8 mouse cellular contexts compared by ENCODE assay signal in the genomic region with DNA sequence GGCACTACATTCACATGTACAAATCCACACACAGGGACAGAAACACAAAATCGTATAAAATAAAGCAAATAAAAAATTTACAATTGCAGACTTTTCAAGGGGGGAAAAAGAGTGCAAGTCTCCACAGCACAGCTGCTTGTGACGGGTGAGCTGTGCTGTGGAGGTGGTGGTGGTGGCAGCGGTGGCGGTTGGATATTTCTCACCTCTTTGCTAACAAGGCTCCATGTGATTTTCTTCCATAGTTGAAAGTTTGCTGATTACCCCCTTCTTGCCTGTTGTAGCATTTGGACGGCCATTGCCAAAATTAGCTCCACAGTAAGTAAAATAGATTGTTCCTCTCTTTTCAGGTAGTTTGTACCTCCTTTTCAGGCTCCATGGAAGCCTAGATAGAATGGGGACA. TPM values are rescaled to one million over a fixed set of nuclear protein-coding genes. Genes with fewer than 3 reads are reported as not detected.
DNase-seq lines count a peak whose midpoint lies in the region; ATAC-seq and TF ChIP-seq lines count a peak whose summit lies in the region.

A gene (plus strand): TSS at position 301 of the 400 bp plus-strand sequence.

- WGBS in neural tube, embryonic 11.5 days: 91% methylated on average over 5 of the region's 5 CpGs
- WGBS in embryonic facial prominence, embryonic 15.5 days: 93% methylated on average over 5 of the region's 5 CpGs
- WGBS in heart, postnatal 0 days: 92% methylated on average over 5 of the region's 5 CpGs
- 94% methylated on average over 5 of the region's 5 CpGs for WGBS in neural tube, embryonic 14.5 days

- TF ChIP-seq CTCF in heart, postnatal 0 days (IDR thresholded peaks at IDR 0.05; ENCODE audit: low read depth): no peak

- no peak within 1 kb of the TSS for H3K4me2 ChIP-seq in neural tube, embryonic 11.5 days (ENCODE audit: low read depth)
- no peak within 1 kb of the TSS for H3K4me2 ChIP-seq in embryonic facial prominence, embryonic 15.5 days (replicated peaks)
- no peak within 1 kb of the TSS for H3K4me2 ChIP-seq in heart, postnatal 0 days (ENCODE audit: low read depth, low read length)
- H3K4me2 ChIP-seq in neural tube, embryonic 14.5 days (ENCODE audit: low read depth, low read length): no peak within 1 kb of the TSS

- H3K27ac ChIP-seq in neural tube, embryonic 11.5 days (ENCODE audit: low read depth, low read length): no peak within 1 kb of the TSS
- no peak within 1 kb of the TSS for H3K27ac ChIP-seq in embryonic facial prominence, embryonic 15.5 days (replicated peaks)
- peak within 1 kb of the TSS; percentile 46 for H3K27ac ChIP-seq in heart, postnatal 0 days (ENCODE audit: low read depth)
- H3K27ac ChIP-seq in neural tube, embryonic 14.5 days (ENCODE audit: low read depth, low read length): no peak within 1 kb of the TSS

- no peak for ATAC-seq in neural tube, embryonic 11.5 days (ENCODE audit: insufficient read depth, low FRiP score, low TSS enrichment)
- no peak for ATAC-seq in embryonic facial prominence, embryonic 15.5 days (ENCODE audit: insufficient number of reproducible peaks, low FRiP score, low TSS enrichment, low read depth)
- no peak for ATAC-seq in heart, postnatal 0 days (ENCODE audit: insufficient read depth, low read depth)
- no peak for ATAC-seq in neural tube, embryonic 14.5 days (ENCODE audit: low read depth)

- no peak for TF ChIP-seq EP300 in heart, postnatal 0 days (IDR thresholded peaks at IDR 0.05; ENCODE audit: low read depth)

- DNase-seq in neural tube, embryonic 11.5 days (ENCODE audit: low spot score): no peak
- no peak for DNase-seq in neural tube, embryonic 10.5 days (ENCODE audit: extremely low spot score, low spot score)
- no peak for DNase-seq in heart, postnatal 0 days (ENCODE audit: low spot score)
- no peak for DNase-seq in left cerebral cortex, postnatal 4 days
- no peak for DNase-seq in cerebellum, postnatal 10 days
- DNase-seq in natural killer cell, adult 2 months (ENCODE audit: low spot score in 2 of 2): no peak

- H3K9me3 ChIP-seq in neural tube, embryonic 11.5 days (ENCODE audit: control insufficient read depth, low read length): no peaks in the 10 kb centered on the region
- H3K9me3 ChIP-seq in embryonic facial prominence, embryonic 15.5 days (replicated peaks): no peaks in the 10 kb centered on the region
- H3K9me3 ChIP-seq in heart, postnatal 0 days (replicated peaks; ENCODE audit: control insufficient read depth, low read length): no peaks in the 10 kb centered on the region
- H3K9me3 ChIP-seq in neural tube, embryonic 14.5 days (ENCODE audit: control insufficient read depth, low read length): no peaks in the 10 kb centered on the region

- H3K36me3 ChIP-seq in neural tube, embryonic 11.5 days (ENCODE audit: control insufficient read depth, insufficient read depth, low read length): peaks cover 32% of the 10 kb centered on the region
- peaks cover 81% of the 10 kb centered on the region for H3K36me3 ChIP-seq in embryonic facial prominence, embryonic 15.5 days
- peaks cover 72% of the 10 kb centered on the region for H3K36me3 ChIP-seq in heart, postnatal 0 days (replicated peaks; ENCODE audit: control insufficient read depth, insufficient read depth, low read length)
- H3K36me3 ChIP-seq in neural tube, embryonic 14.5 days (ENCODE audit: control insufficient read depth, insufficient read depth, low read length): peaks cover 72% of the 10 kb centered on the region

- H3K27me3 ChIP-seq in neural tube, embryonic 11.5 days (ENCODE audit: control insufficient read depth, insufficient read depth, low read length): no peaks in the 10 kb centered on the region
- H3K27me3 ChIP-seq in embryonic facial prominence, embryonic 15.5 days: no peaks in the 10 kb centered on the region
- H3K27me3 ChIP-seq in heart, postnatal 0 days (ENCODE audit: control insufficient read depth, insufficient read depth, low read length): no peaks in the 10 kb centered on the region
- H3K27me3 ChIP-seq in neural tube, embryonic 14.5 days (ENCODE audit: control insufficient read depth, insufficient read depth, low read length): no peaks in the 10 kb centered on the region

- no peak within 1 kb of the TSS for H3K9ac ChIP-seq in neural tube, embryonic 11.5 days (ENCODE audit: low read length)
- H3K9ac ChIP-seq in embryonic facial prominence, embryonic 15.5 days: no peak within 1 kb of the TSS
- no peak within 1 kb of the TSS; the same call in 1 of the 2 replicates for H3K9ac ChIP-seq in heart, postnatal 0 days (replicated peaks; ENCODE audit: low read depth, low read length)
- no peak within 1 kb of the TSS for H3K9ac ChIP-seq in neural tube, embryonic 14.5 days (replicated peaks; ENCODE audit: low read depth, low read length)

- intact Hi-C loops in left cerebral cortex, postnatal 4 days (cut with DNase I): no loop called here

- H3K4me3 ChIP-seq in neural tube, embryonic 11.5 days (ENCODE audit: low read depth, low read length): no peak within 1 kb of the TSS
- no peak within 1 kb of the TSS for H3K4me3 ChIP-seq in embryonic facial prominence, embryonic 15.5 days (replicated peaks)
- no peak within 1 kb of the TSS for H3K4me3 ChIP-seq in heart, postnatal 0 days (ENCODE audit: low read depth, low read length)
- H3K4me3 ChIP-seq in neural tube, embryonic 14.5 days (ENCODE audit: low read depth, low read length): no peak within 1 kb of the TSS

- H3K4me1 ChIP-seq in neural tube, embryonic 11.5 days (ENCODE audit: control insufficient read depth, insufficient read depth, low read length): peaks cover 3% of the 10 kb centered on the region; the same call in 1 of the 2 replicates
- H3K4me1 ChIP-seq in embryonic facial prominence, embryonic 15.5 days: peaks cover 7% of the 10 kb centered on the region; the same call in 1 of the 2 replicates
- H3K4me1 ChIP-seq in heart, postnatal 0 days (ENCODE audit: control insufficient read depth, insufficient read depth): peaks cover 12% of the 10 kb centered on the region; the same call in 1 of the 2 replicates
- 0 out of 2 replicates have a peak, but pooled peaks cover 5% of the 10 kb centered on the region for H3K4me1 ChIP-seq in neural tube, embryonic 14.5 days (ENCODE audit: control insufficient read depth, insufficient read depth, low read length)

RNA-seq across cellular contexts. Expression of the gene that starts here (rescaled TPM):
- 55.4 and 59.4 TPM in 2 replicates for polyA plus RNA-seq in neural tube, embryonic 11.5 days (2014; fragmentation: Nextera tagmentation; extraction: Ambion mirVana)
- 37.0 and 42.2 TPM in 2 replicates for polyA plus RNA-seq in embryonic facial prominence, embryonic 15.5 days (2015; fragmentation: Nextera tagmentation; extraction: Ambion mirVana)
- 6.8 and 9.7 TPM in 2 replicates for total RNA-seq in heart, postnatal 0 days (2014; rRNA removed; ENCODE audit: low replicate concordance)
- 11.6 and 11.9 TPM in 2 replicates for polyA plus RNA-seq in heart, postnatal 0 days (2015; fragmentation: Nextera tagmentation; extraction: Ambion mirVana)
- total RNA-seq in left cerebral cortex, postnatal 4 days (2021): 10 to 100 TPM; 61.0 to 67.1 TPM
- polyA plus RNA-seq in neural tube, embryonic 14.5 days (2014; fragmentation: Nextera tagmentation; extraction: Ambion mirVana): 47.9 and 54.1 TPM in 2 replicates
